Mouse (Mus musculus) midbrain, embryonic 16.5 days (tissue): ENCODE results near the gene Tiam1. TPM values are rescaled to one million over a fixed set of nuclear protein-coding genes. Genes with fewer than 3 reads are reported as not detected.
A peak's percentile ranks its signal among the peaks of the same experiment; 100 is the strongest.

Experiments used
- ATAC-seq: fragments of 200-750 bp; cut with Nextera tagmentation; 2 replicates; pipeline ENCODE4 v1.8.0; 2017; ENCODE audit warnings: moderate TSS enrichment
- H3K27ac ChIP-seq: fragments of 300-500 bp; sonication (generic); 2 replicates; pipeline ENCODE4 v1.5.1; 2014; ENCODE audit warnings: mild to moderate bottlenecking, low read length, mixed read lengths
- H3K27me3 ChIP-seq: fragments of 300-500 bp; sonication (generic); 2 replicates; pipeline ENCODE4 v1.6.1; 2014; ENCODE audit warnings: low read depth, low read length, mixed read lengths; ENCODE audit not compliant: control insufficient read depth, insufficient read depth
- H3K36me3 ChIP-seq: fragments of 300-500 bp; sonication (generic); 2 replicates; pipeline ENCODE4 v1.6.1; 2014; ENCODE audit warnings: mild to moderate bottlenecking, low read length, moderate library complexity, mixed read lengths; ENCODE audit not compliant: control insufficient read depth, insufficient read depth
- H3K4me1 ChIP-seq: fragments of 300-500 bp; sonication (generic); 2 replicates; pipeline ENCODE4 v1.6.1; 2014; ENCODE audit warnings: mild to moderate bottlenecking, low read length, mixed read lengths; ENCODE audit not compliant: control insufficient read depth, insufficient read depth
- H3K4me2 ChIP-seq: fragments of 300-500 bp; sonication (generic); 2 replicates; pipeline ENCODE4 v1.6.1; 2014; ENCODE audit warnings: mild to moderate bottlenecking, low read length, mixed read lengths
- H3K4me3 ChIP-seq: fragments of 300-500 bp; sonication (generic); 2 replicates; pipeline ENCODE4 v1.5.1; 2014; ENCODE audit warnings: low read depth, mild to moderate bottlenecking, low read length, moderate library complexity, mixed read lengths
- H3K9ac ChIP-seq: fragments of 300-500 bp; sonication (generic); 2 replicates; pipeline ENCODE4 v1.6.1; 2014; ENCODE audit warnings: low read depth, low read length, mixed read lengths
- H3K9me3 ChIP-seq: fragments of 300-500 bp; sonication (generic); replicated peaks from 2 replicates; pipeline ENCODE4 v1.6.1; 2014; ENCODE audit warnings: mild to moderate bottlenecking, low read length, mixed read lengths; ENCODE audit not compliant: control insufficient read depth, poor library complexity, severe bottlenecking
- WGBS: fragments of 180-500 bp; shearing (Covaris S2); extraction: QIAGEN DNeasy Blood & Tissue Kit; methylation state at CpG from one replicate; pipeline ENCODE4 v1.1.7; 2014; 5-methylcytosine and 5-hydroxymethylcytosine counted together
- polyA plus RNA-seq: library from polyadenylated mRNA; unstranded; fragments of >200 nt; fragmentation: Nextera tagmentation; extraction: Ambion mirVana; gene quantifications from 2 replicates; pipeline ENCODE4 v1.2.1, GENCODE M21; 2015

Gene Tiam1
- polyA plus RNA-seq, 1 experiment from 2014 or later, result 23.5 TPM

DNA sequence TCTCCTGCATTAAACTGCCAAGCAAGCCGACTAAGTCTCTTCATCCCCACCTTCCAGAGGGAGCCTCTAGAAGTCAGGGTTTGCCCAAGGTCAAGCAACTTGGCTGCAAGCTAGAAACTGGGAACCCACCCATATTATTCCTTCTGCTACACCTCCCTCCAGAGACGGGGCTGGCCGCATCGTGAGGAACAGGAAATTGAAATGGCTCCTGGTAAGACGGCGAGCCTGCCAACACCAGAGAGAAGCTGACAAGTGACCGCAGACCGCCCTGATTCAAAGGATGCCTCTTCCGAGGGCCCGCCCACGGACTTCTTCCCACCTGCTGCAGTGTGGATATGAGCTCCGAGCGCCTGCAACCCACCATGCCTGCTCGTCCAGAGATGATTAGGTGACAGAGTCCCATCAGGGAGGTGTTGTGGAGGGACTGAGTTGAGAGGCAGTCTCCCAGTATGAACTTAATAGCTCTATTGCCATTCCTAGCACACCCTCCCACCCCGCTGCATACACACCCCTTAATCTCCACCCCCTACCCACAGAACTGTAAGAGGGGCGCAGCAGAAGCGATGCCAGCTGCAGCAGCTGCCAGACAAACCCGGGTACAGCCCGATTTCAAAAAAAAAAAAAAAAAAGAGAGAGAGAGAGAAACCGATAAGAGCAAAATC lies 246.6 kb downstream of the Tiam1 start:
- no peak overlapping the region for H3K4me3 ChIP-seq
- H3K9ac ChIP-seq, result no peak overlapping the region
- H3K36me3 ChIP-seq, result peaks cover 3% of the 10 kb centered on the region; the same call in 1 of the 2 replicates
- no peak overlapping the region for H3K4me2 ChIP-seq
- 81% methylated on average over 20 of the region's 20 CpGs for WGBS
- no peak overlapping the region for H3K27ac ChIP-seq
- no peaks in the 10 kb centered on the region for H3K9me3 ChIP-seq
- H3K27me3 ChIP-seq, result no peaks in the 10 kb centered on the region
- ATAC-seq, result no peak
- H3K4me1 ChIP-seq, result no peaks in the 10 kb centered on the region

DNA sequence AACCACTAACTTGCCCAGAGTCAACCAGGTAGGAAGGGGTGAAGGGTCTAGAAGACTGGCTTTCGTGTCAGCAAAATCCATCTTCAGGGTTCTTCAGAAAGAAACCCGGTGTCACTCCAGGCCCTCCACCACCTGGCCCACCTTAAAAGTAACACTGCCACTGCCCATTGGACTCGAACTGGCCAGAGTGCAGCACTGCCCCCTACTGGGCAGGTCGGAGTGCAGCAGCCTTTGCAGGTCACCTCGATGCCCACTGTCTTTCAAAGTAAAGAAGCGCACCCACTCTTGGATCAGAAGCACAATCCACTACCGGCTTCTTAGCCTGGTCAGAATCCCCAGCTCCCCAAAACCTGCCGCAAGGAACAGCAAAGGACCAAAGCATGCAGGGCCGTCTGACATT lies 247.2 kb downstream of the Tiam1 start:
- WGBS, result 82% methylated on average over 9 of the region's 9 CpGs
- Histone ChIP-seq H3K9ac (no peak overlapping the region), H3K9me3 (no peaks in the 10 kb centered on the region), H3K27ac (no peak overlapping the region), H3K27me3 (no peaks in the 10 kb centered on the region), H3K4me1 (no peaks in the 10 kb centered on the region), H3K36me3 (peaks cover 3% of the 10 kb centered on the region; the same call in 1 of the 2 replicates), H3K4me2 (no peak overlapping the region), H3K4me3 (no peak overlapping the region)
- no peak for ATAC-seq

DNA sequence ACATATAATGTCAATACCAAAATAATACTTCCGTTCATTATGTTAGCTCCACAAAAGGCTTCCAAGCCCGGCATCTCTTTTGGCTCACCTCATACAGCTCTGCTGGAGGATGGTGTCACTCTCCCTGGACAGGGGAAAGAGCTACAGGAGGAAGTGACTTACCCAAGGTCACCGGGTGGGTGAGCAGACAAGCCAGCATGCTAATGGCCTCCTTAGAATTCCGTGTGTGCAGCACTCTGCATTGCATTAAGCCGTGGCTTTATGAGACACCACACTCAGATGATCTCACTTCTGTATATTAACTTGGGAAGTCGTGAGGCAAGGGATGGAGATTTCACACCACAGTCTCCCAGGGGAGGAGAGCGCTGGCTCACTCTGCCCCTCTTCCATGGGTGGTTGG lies 248.3 kb downstream of the Tiam1 start:
- Histone ChIP-seq H3K4me2 (no peak overlapping the region), H3K36me3 (peaks cover 3% of the 10 kb centered on the region; the same call in 1 of the 2 replicates), H3K9ac (no peak overlapping the region), H3K27me3 (no peaks in the 10 kb centered on the region), H3K4me1 (peaks cover 6% of the 10 kb centered on the region), H3K27ac (no peak overlapping the region), H3K4me3 (no peak overlapping the region), H3K9me3 (no peaks in the 10 kb centered on the region)
- no peak for ATAC-seq
- 73% methylated on average over 7 of the region's 7 CpGs for WGBS

DNA sequence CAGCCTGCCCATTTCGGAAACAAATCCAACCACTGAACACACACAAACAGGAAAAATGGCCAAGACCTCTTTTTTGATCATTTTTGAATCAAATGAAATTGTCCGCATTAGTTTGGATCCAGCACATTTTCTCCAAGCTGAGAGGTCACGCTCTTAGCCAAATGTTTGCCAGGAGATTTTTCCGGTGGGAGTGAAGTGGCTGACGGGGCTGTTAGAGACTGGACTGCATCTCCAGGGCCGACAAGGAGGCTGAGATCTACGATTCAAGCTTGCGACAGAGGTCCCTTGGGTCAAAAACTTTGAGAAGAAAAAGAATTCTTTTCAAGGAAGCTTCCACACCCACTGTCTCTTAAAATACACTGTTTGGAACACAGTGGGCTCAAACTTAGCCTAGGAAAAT lies 248.8 kb downstream of the Tiam1 start:
- Histone ChIP-seq H3K36me3 (peaks cover 3% of the 10 kb centered on the region; the same call in 1 of the 2 replicates), H3K4me3 (no peak overlapping the region), H3K9ac (no peak overlapping the region), H3K27ac (no peak overlapping the region), H3K4me1 (peaks cover 10% of the 10 kb centered on the region), H3K9me3 (no peaks in the 10 kb centered on the region), H3K27me3 (no peaks in the 10 kb centered on the region), H3K4me2 (no peak overlapping the region)
- ATAC-seq, result no peak
- 73% methylated on average over 8 of the region's 8 CpGs for WGBS

DNA sequence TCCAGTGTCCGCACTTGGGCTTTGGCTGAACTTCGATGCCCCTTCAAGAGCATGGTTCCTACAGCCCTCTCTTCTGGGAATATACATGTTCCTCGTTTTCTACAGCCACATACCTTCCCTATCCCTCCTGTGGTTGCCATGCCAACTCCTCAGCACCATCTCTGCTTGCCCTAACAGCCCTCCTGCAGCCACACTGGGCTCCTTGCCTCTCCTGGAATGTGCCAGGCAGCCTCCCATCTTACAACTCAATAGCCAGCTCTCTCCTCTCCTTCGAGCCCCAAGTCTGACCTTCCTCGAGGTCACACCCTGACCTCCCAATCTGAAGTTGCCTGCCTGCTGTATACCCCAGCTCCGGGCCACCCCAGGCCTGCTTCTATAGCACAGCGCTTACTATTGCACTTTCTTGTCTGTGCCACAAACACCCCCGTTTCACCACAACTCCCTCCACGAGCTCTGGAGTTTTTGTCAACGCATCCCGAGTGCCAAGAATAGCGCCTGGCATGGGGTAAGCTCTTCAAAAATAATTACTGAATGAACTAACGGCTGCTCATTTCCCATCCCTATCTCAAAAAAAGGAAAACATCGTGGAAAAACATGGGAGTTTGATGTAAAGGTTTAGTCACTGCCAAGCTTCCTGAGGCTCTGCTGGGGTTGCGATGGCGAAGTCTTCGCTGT lies 252.9 kb downstream of the Tiam1 start:
- peak; percentile 30; the same call in 1 of the 2 replicates for ATAC-seq
- 0 out of 2 replicates have a peak overlapping the region, but pooled peaks have one; percentile 17 for H3K27ac ChIP-seq
- 64% methylated on average over 17 of the region's 17 CpGs for WGBS

DNA sequence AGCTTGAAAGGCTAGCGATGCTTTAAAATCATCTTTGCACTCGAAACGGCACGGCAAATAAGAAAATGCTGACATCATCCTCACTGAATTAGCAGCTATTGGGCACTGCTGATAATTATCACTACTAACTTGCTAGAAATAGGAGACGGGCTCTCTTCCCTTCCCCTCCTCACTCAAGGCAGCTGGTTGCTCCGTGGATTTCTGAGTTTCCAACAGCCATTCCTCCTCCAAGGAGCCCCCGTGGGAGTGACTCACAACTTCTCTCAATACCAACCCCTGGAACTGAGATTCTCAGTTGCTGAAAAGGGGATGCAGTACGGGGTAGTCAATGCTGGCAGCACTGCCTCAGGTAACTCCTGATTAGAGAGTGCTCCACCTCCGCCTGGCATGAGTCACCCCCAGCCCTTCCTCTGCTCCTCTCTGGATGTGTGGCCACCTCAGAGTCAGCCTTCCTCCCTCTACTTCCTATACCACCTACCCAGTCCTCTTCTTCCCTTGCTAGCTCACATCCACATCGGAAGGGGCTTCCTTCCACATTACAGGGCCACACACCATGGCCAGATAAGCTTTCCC lies 253.6 kb downstream of the Tiam1 start:
- Histone ChIP-seq H3K27me3 (no peaks in the 10 kb centered on the region), H3K4me3 (no peak overlapping the region), H3K9me3 (no peaks in the 10 kb centered on the region), H3K9ac (no peak overlapping the region), H3K4me1 (peaks cover 15% of the 10 kb centered on the region), H3K4me2 (peak overlapping the region; percentile 13; the same call in 1 of the 2 replicates), H3K27ac (peak overlapping the region; percentile 17; the same call in 1 of the 2 replicates), H3K36me3 (no peaks in the 10 kb centered on the region)
- 60% methylated on average over 10 of the region's 10 CpGs for WGBS
- peak; percentile 57; the same call in 1 of the 2 replicates for ATAC-seq

More for the DNA sequence above, 252.9 kb downstream of the Tiam1 start:
- H3K27me3 ChIP-seq, result no peaks in the 10 kb centered on the region
- H3K4me3 ChIP-seq, result no peak overlapping the region
- no peak overlapping the region for H3K9ac ChIP-seq
- H3K4me2 ChIP-seq, result no peak overlapping the region
- H3K36me3 ChIP-seq, result no peaks in the 10 kb centered on the region
- H3K4me1 ChIP-seq, result peaks cover 15% of the 10 kb centered on the region
- no peaks in the 10 kb centered on the region for H3K9me3 ChIP-seq

DNA sequence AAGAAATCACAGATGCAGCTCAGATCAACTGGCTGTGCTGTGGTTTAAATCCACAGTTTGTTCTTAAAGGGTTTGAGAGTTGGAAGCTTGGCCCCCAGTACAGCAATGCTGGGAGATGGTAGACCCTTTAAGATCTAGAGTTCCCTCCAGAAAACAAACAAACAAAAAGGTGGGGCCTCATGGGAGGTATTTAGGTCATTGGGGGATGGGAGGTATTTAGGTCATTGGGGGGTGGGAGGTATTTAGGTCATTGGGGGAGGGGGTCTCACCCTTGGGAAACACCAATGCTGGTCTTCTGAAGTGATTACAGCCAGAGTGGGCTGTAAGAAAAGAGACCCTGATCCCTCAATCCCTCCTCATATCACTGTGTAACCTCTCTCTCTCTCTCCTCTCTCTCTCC lies 257.0 kb downstream of the Tiam1 start:
- no peak overlapping the region for H3K27ac ChIP-seq
- no peak for ATAC-seq
- no peak overlapping the region for H3K4me3 ChIP-seq
- H3K9ac ChIP-seq, result no peak overlapping the region
- no peaks in the 10 kb centered on the region for H3K27me3 ChIP-seq
- peaks cover 15% of the 10 kb centered on the region for H3K4me1 ChIP-seq
- H3K36me3 ChIP-seq, result peaks cover 4% of the 10 kb centered on the region; the same call in 1 of the 2 replicates
- H3K4me2 ChIP-seq, result no peak overlapping the region
- H3K9me3 ChIP-seq, result no peaks in the 10 kb centered on the region

DNA sequence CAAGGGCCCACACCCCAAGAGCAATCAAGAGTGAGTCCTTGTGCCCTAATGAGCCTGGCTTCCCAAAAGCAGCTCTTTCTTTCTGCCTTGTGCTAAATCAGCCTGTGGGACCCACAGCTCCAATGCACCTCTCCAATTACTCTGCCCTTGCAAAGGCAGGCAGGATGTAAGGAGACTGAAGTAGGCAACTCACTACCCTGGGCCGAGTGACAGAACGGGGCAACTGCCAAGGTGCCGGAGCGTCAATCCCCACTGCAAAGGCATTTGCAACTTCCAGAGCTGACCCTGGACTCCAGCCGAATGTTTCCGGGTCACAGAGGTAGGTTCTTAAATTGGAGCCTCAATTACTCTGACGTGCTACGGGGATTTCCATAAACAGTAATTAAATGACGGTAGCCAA lies 257.9 kb downstream of the Tiam1 start:
- Histone ChIP-seq H3K4me1 (peaks cover 13% of the 10 kb centered on the region), H3K27ac (no peak overlapping the region), H3K27me3 (no peaks in the 10 kb centered on the region), H3K9me3 (no peaks in the 10 kb centered on the region), H3K4me3 (no peak overlapping the region), H3K4me2 (no peak overlapping the region), H3K36me3 (peaks cover 4% of the 10 kb centered on the region; the same call in 1 of the 2 replicates), H3K9ac (no peak overlapping the region)
- no peak for ATAC-seq
- 84% methylated on average over 9 of the region's 9 CpGs for WGBS

DNA sequence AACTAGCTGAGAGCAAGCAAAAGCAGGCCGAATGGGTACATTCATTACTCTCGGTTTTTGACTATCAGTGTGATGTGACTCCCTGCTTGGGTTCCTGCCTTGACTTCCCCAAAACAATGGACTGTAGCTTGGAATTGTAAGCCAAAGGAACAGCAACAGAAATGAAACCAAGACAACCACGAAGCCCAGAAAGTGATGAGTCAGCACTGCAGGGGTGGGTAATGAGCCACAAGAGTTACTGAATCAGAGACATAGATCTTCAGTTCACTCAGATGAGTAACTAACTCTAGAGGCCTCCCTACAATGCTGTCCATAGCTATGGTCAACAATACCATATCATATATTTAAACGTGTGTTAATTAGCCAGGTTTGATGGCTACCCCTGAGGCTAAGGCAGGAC lies 259.7 kb downstream of the Tiam1 start:
- no peaks in the 10 kb centered on the region for H3K27me3 ChIP-seq
- H3K4me2 ChIP-seq, result no peak overlapping the region
- no peaks in the 10 kb centered on the region for H3K9me3 ChIP-seq
- peaks cover 4% of the 10 kb centered on the region; the same call in 1 of the 2 replicates for H3K36me3 ChIP-seq
- H3K4me3 ChIP-seq, result no peak overlapping the region
- H3K4me1 ChIP-seq, result no peaks in the 10 kb centered on the region
- WGBS, result 94% methylated on average over 4 of the region's 4 CpGs
- no peak overlapping the region for H3K27ac ChIP-seq
- H3K9ac ChIP-seq, result no peak overlapping the region
- ATAC-seq, result no peak
